Mouse (Mus musculus): Measurements from ENCODE around the gene Gjc1. TPM values are rescaled to one million over a fixed set of nuclear protein-coding genes. Genes with fewer than 3 reads are reported as not detected.

The Gjc1 gene
- under 1 TPM in 1 of 2 experiments, not detected in 1; 0.16 TPM for total RNA-seq (2023)

DNA sequence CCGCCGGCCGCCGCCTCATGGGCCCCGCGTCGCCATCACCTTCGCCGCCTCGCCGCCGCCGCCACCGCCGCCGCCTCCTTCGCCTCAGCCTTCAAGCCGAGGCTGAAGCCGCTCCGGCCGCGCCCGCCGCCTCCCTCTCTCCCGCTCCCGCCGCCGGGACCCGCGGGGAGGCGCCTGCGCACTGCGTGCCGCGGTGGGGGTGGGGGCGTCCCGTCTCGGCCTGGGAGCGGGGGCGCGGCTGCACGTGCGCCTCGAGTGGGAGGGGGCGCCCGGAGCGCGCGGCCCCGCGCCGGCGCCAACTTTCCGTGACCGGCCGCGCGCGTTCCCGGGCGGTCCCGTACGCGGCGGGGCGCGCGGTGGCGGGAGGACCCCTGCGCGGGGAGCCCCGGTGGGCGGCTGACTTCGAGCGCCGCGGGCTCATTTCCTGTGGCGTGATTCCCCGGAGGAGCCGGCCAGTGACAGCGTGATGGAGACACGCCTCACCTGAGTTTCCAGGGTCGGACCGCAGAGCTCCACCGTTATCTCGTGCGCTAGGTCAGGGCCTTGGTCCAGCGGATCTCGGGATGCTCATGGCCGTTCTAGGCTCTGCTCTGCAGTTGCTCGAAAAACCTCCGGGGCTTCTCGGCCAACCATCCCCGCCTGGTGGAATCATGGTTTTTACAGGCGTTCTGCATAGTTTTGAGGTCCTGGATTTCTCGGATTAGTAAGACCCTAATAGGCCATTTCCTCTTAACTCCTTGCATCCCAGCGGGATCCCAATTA, at the start of gene Gjc1:
Gene Gjc1, minus strand, starts transcription at position 680 of the 762 bp plus-strand sequence.

DNA sequence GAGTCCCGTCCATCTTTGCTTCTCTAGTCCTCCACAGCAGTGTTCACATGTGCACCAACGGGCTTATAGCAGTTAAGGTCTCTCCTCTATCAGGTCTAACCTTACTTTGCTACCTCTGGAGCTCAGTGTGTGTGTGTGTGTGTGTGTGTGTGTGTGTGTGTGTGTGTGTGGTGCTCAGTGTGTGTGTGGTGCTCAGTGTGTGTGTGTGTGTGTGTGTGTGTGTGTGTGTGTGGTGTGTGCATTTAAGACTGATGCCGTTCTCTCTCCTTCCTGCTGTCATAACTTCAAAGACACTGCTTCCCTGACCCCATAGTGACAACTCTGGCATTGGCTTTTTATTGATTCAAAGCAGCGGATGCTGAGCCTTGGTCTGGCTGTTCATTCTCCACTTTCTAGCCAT, 16.0 kb upstream of the Gjc1 start, which contains the start of gene Higd1b:
Gene Higd1b, plus strand, starts transcription at position 301 of the 400 bp plus-strand sequence.

DNA sequence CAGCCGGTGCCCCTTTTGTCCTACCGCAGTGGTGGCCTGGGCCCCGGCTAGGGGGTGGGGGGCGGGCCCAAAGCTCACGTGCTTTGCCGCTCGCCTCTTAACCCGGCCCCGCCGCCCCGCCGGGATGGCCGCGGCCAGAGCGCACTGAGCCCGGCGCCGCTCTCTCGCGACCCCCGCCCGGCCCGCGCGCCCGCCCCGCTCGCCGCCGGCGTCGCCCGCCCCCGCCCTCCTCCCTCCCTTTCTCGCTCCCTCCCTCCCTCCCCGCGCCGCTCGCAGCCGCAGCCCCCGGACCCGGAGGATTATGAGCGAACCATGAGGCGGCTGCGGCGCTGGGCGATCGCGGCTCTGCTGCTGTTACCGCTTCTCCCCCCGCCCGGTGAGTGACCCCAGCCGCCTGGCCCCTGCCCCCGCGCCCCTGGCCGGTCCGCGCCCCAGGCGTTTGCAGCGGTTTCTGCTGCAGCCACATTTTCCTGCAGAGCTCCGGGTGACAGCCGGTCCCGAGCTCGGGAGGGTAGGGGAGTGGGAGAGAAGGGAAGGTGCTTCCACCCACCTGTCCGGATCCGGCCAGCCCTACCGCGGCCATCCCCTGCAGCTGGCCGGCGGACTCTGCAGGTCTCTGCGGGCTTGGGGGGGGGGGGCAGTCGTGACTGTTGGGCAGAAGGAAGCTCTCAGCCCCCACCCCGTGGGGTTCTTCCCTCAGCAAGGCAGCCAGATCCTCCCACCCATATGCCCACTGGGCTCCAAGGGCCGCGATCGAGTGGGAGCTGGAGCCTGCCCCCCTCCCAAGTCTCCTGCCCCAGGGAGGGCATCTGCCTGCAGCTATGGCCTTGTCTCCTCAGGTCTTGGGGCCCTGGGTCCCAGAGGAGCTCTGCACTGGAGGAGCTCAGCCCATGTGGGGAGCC, 57.9 kb downstream of the Gjc1 start, which contains the start of gene Adam11:
Gene Adam11, plus strand, starts transcription at position 131 of the 902 bp plus-strand sequence.

Other genes starting within 250 kb of the Gjc1 start
- not detected for gene Gm11627, start 240.2 kb downstream of the Gjc1 start, total RNA-seq (2023)
- not detected for gene Fzd2, start 215.3 kb downstream of the Gjc1 start, total RNA-seq (2023)
- not detected for gene Meioc, start 156.0 kb downstream of the Gjc1 start, total RNA-seq (2023)
- gene Ccdc43, start 121.9 kb downstream of the Gjc1 start, total RNA-seq (2023): 10 to 100 TPM; 10.9 to 12.5 TPM
- gene Adam11, start 58.3 kb downstream of the Gjc1 start, total RNA-seq (2023): 1 to 10 TPM in 1 of 2 experiments, under 1 TPM in 1; 0.13 to 1.3 TPM
- not detected for gene Higd1b, start 16.1 kb upstream of the Gjc1 start, total RNA-seq (2023)
- gene Eftud2, start 61.3 kb upstream of the Gjc1 start, total RNA-seq (2023): 10 to 100 TPM; 57.7 to 64.3 TPM
- gene Ccdc103, start 61.5 kb upstream of the Gjc1 start, total RNA-seq (2023): under 1 TPM in 1 of 2 experiments, not detected in 1; 0.33 TPM
- gene Fam187a, start 65.5 kb upstream of the Gjc1 start, total RNA-seq (2023): not detected
- gene Gfap, start 81.2 kb upstream of the Gjc1 start, total RNA-seq (2023): 1 to 10 TPM in 1 of 2 experiments, under 1 TPM in 1; 0.18 to 2.4 TPM
- 10 to 100 TPM; 30.0 to 31.3 TPM for gene Kif18b, start 105.4 kb upstream of the Gjc1 start, total RNA-seq (2023)
- gene C1ql1, start 127.0 kb upstream of the Gjc1 start, total RNA-seq (2023): not detected
- gene Nmt1, start 208.5 kb upstream of the Gjc1 start, total RNA-seq (2023): 10 to 100 TPM; 55.5 to 73.7 TPM
- 10 to 100 TPM; 21.8 to 25.4 TPM for gene Dcakd, start 208.6 kb upstream of the Gjc1 start, total RNA-seq (2023)

Data from neutrophil, adult 59 days (primary cell).